Mouse (Mus musculus) spleen, adult 2 months (tissue): ENCODE results near the gene Bcl2. TPM values are rescaled to one million over a fixed set of nuclear protein-coding genes. Genes with fewer than 3 reads are reported as not detected.
"Not testable (repeated sequence)": the region's sequence is repeated elsewhere in the genome, so short reads cannot be mapped to it uniquely, and the experiment has no call there.

ENCODE experiments used
- DNase-seq, 2 experiments: peaks; one replicate each; pipeline versions ENCODE4 v3.0.0 to v3.0.0-alpha.2; 2012 to 2021; ENCODE audit warnings: low spot score in 2 of 2, low read depth in 1 of 2
- H3K27ac ChIP-seq: fragments of 200-500 bp; 2 replicates; pipeline ENCODE4 v1.5.1; 2012; ENCODE audit warnings: low read length, inconsistent platforms; ENCODE audit not compliant: insufficient read depth
- H3K27me3 ChIP-seq: fragments of 200-500 bp; 2 replicates; pipeline ENCODE4 v1.6.1; 2012; ENCODE audit warnings: mild to moderate bottlenecking, moderate library complexity, low read length, inconsistent platforms; ENCODE audit not compliant: control insufficient read depth, insufficient read depth
- H3K36me3 ChIP-seq: fragments of 200-500 bp; 2 replicates; pipeline ENCODE4 v1.6.1; 2012; ENCODE audit warnings: mild to moderate bottlenecking, low read length, inconsistent platforms; ENCODE audit not compliant: control insufficient read depth, insufficient read depth
- H3K4me1 ChIP-seq: fragments of 200-500 bp; 2 replicates; pipeline ENCODE4 v1.6.1; 2011; ENCODE audit warnings: inconsistent platforms; ENCODE audit not compliant: control insufficient read depth, insufficient read depth, insufficient read length
- H3K4me3 ChIP-seq: fragments of 200-500 bp; 2 replicates; pipeline ENCODE4 v1.5.1; 2011; ENCODE audit warnings: mild to moderate bottlenecking, inconsistent platforms; ENCODE audit not compliant: insufficient read depth, insufficient read length; ENCODE audit errors: extremely low read depth
- CTCF ChIP-seq: fragments of 200-500 bp; IDR thresholded peaks from 2 replicates; pipeline ENCODE4 v1.5.1; 2011; ENCODE audit warnings: mild to moderate bottlenecking, inconsistent platforms; ENCODE audit not compliant: insufficient read depth, insufficient read length, insufficient replicate concordance; ENCODE audit errors: extremely low read depth
- POLR2A ChIP-seq: fragments of 200-500 bp; IDR thresholded peaks from 2 replicates; pipeline ENCODE4 v1.6.1; 2011; ENCODE audit warnings: low read depth, low read length, inconsistent platforms
- WGBS: fragments of 180-500 bp; shearing (Covaris S2); methylation state at CpG from one replicate; pipeline ENCODE4 v1.1.7; 2018; 5-methylcytosine and 5-hydroxymethylcytosine counted together
- polyA plus RNA-seq: library from polyadenylated mRNA; depleted of rRNA; stranded (reverse); fragments of >200 nt; gene quantifications from 2 replicates; pipeline ENCODE4 v1.2.3, GENCODE M21; 2012

Gene Bcl2
- polyA plus RNA-seq, 1 experiment, result 10.6 TPM

DNA sequence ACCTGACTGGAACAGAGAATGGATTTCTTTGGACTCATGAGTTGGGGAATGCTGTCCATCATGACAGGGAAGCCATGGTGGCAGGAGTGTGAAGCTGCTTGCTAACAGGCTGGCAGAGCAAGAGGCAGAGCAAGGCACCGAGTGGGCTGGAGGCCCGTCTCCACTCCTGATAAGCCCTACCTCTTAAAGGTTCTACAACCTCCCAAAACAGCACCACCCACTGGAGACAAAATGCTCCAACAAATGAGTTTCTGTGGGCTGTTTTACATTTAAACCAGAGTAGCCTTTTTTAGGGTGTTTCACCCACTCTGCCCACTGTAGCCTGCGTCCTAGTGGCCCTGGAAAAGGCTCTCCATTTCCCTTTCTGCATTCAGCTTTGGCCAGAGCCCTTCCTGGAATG lies 163.5 kb downstream of the Bcl2 start:
- DNase-seq, result no peak
- 81% methylated on average over 3 of the region's 3 CpGs for WGBS
- Histone ChIP-seq H3K4me1 (peaks cover 47% of the 10 kb centered on the region), H3K36me3 (no peaks in the 10 kb centered on the region), H3K27ac (0 out of 2 replicates have a peak overlapping the region, but pooled peaks have one; percentile 6), H3K27me3 (no peaks in the 10 kb centered on the region), H3K4me3 (no peak overlapping the region)
- TF ChIP-seq CTCF, result no peak
- TF ChIP-seq POLR2A, result no peak

DNA sequence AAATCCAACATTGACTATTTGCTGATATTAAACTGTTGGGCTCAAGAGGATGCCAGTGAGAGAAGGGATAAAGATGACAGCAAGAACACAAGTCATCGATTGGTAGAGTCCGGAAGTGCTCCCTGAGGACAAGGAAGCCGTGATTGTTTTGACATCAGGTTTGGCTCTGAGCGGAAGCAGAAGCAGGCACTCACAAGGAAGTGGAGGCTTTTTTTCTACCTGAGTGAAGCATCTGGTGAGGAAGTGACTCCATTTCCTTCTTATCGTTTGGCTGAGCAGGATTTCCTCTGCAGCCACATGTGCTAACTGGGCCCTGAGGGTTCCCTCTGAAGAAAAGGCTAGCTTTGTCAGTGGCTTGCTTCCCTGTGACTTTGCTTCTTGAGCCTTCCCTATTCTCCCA lies 165.0 kb downstream of the Bcl2 start:
- TF ChIP-seq CTCF (no peak), POLR2A (no peak; the same call in 1 of the 2 replicates)
- Histone ChIP-seq H3K4me3 (no peak overlapping the region), H3K36me3 (no peaks in the 10 kb centered on the region), H3K27ac (peak overlapping the region; percentile 86), H3K27me3 (no peaks in the 10 kb centered on the region), H3K4me1 (peaks cover 43% of the 10 kb centered on the region)
- DNase-seq, result peak; percentile 49 to 53
- WGBS, result 16% methylated on average over 5 of the region's 5 CpGs

DNA sequence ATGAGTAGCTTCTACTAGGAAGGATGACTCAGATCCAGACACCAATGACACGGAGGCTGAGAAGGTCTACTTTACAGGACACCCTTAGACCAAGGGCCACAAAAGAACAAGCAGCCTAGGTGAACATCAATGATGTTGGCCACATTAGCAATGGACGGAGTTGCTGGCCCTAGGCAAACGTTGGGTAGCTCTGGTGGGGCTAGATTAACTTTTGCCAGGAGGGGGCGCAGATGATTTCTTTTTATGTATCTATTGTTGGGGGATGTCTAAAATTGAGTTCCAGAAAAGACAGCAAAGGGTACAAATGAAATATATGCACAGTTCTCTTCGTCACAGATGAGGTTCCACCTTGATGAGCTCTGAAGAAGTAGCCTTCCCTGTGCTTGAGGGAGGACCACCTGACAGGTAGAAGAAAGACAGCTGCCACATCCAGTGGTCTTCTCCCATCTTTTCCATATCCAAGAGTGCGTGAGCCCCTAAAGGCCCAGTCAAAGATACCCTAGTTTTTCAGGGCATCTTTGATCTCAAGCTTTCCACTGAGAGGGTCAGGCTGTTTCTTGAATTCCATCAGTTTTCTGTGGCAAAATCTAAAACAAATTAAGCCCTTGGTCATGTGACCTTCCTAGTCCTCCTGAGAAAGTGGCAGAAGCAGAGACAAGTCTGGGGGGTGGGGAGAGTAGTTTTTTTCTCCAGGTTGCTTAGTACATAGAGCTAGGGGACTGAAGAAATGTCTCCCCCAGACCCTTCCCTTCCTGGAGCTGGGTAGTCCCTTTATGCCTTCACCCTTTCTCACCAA lies 169.1 kb downstream of the Bcl2 start:
- 51% methylated on average over 6 of the region's 6 CpGs for WGBS
- Histone ChIP-seq H3K27me3 (no peaks in the 10 kb centered on the region), H3K4me1 (peaks cover 24% of the 10 kb centered on the region; the same call in 1 of the 2 replicates), H3K4me3 (no peak overlapping the region), H3K27ac (no peak overlapping the region), H3K36me3 (peaks cover 6% of the 10 kb centered on the region)
- TF ChIP-seq POLR2A (no peak), CTCF (peak; percentile 18; the same call in 1 of the 2 replicates)
- peak; percentile 40 to 76 for DNase-seq

DNA sequence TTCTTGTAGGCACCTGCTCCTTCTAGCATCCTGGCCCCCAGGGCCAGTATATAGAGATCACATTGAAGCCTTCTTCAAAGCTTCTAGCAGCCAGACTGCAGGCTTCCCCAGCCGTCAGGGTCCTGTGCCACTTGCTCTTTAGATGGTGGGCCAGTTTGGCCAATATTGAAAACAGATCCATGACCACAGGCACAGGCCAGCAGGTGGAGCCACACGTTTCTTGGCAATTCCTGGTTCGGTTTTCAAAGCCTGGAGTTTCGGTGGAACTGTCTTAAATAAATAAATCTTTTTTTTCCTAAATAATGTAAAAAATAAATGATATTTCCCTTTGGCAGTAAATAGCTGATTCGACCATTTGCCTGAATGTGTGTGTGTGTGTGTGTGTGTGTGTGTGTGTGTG lies 171.3 kb downstream of the Bcl2 start:
- no peak overlapping the region for H3K4me3 ChIP-seq
- no peak for DNase-seq
- no peaks in the 10 kb centered on the region for H3K27me3 ChIP-seq
- H3K27ac ChIP-seq, result no peak overlapping the region
- peaks cover 7% of the 10 kb centered on the region; the same call in 1 of the 2 replicates for H3K4me1 ChIP-seq
- TF ChIP-seq CTCF, result peak; percentile 35; the same call in 1 of the 2 replicates
- no peak for TF ChIP-seq POLR2A
- peaks cover 6% of the 10 kb centered on the region for H3K36me3 ChIP-seq
- 78% methylated on average over 5 of the region's 5 CpGs for WGBS

DNA sequence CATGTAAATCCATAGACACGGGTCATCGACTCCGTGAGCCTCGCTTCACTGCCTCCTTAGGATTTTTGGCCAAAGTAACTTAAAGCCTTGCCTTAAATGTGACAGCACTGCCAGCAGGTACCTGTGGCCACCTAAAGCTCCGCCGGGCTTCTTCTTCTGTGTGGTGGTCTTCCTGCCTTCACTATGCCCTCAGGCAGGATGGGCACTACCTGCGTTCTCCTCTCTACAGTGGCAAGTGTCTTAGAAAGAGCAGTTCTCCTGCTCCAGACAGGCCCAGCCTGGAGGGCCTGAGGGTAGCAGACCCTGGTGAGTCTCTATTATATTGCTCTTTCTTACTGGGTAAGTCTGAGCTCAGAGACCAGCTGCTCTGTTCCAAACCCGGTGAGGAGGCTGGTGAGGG lies 172.2 kb downstream of the Bcl2 start:
- Histone ChIP-seq H3K4me3 (no peak overlapping the region), H3K4me1 (peaks cover 3% of the 10 kb centered on the region; the same call in 1 of the 2 replicates), H3K27ac (no peak overlapping the region), H3K27me3 (no peaks in the 10 kb centered on the region), H3K36me3 (peaks cover 6% of the 10 kb centered on the region)
- TF ChIP-seq CTCF, result no peak
- TF ChIP-seq POLR2A, result no peak
- 89% methylated on average over 8 of the region's 8 CpGs for WGBS
- DNase-seq, result no peak

DNA sequence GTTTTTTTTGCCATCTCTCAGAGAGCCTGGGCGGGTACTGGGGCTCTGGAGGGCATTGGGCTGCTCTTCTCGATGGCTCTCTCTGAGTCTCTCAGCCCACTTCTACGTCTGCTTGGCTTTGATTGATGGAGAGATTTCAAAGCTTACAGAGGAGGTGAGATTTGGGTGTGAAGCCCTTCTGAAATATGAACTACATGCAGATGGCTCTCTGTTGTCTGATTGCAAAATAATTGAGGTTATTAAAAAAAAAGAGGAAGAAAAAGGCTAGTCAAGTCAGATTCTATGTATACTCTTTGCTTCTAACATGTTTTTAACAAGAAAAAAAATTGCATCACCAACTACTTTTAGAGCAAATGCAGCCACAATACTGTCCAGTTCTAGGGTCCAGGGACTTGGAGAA lies 173.9 kb downstream of the Bcl2 start:
- peaks cover 6% of the 10 kb centered on the region for H3K36me3 ChIP-seq
- H3K4me3 ChIP-seq, result no peak overlapping the region
- no peaks in the 10 kb centered on the region for H3K27me3 ChIP-seq
- peaks cover 2% of the 10 kb centered on the region; the same call in 1 of the 2 replicates for H3K4me1 ChIP-seq
- TF ChIP-seq CTCF (no peak), POLR2A (no peak)
- no peak overlapping the region for H3K27ac ChIP-seq
- 80% methylated on average over 3 of the region's 3 CpGs for WGBS
- no peak for DNase-seq

DNA sequence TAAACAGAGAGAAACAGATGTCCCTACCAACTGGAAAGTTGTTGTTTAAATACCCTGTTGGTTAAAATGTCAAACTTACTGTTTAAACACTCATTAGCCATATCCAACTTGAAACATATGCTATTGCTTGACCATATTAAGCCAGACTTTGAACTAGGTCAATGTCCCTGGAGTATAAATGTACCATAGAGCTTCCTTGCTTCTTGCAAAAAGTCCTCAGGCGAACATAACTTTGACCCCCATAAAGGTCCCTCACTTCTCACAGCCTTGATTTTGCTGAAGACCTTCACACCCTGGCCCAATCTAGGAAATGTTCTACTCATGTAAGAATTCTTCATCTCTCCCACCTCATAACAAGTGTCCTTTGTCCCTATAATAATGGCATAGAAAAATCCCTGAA lies 175.0 kb downstream of the Bcl2 start:
- Histone ChIP-seq H3K27ac (no peak overlapping the region), H3K36me3 (peaks cover 6% of the 10 kb centered on the region), H3K4me1 (no peaks in the 10 kb centered on the region), H3K4me3 (no peak overlapping the region), H3K27me3 (no peaks in the 10 kb centered on the region)
- WGBS, result 88% methylated on average over 1 of the region's 1 CpGs
- no peak for TF ChIP-seq POLR2A
- TF ChIP-seq CTCF, result no peak
- no peak for DNase-seq

DNA sequence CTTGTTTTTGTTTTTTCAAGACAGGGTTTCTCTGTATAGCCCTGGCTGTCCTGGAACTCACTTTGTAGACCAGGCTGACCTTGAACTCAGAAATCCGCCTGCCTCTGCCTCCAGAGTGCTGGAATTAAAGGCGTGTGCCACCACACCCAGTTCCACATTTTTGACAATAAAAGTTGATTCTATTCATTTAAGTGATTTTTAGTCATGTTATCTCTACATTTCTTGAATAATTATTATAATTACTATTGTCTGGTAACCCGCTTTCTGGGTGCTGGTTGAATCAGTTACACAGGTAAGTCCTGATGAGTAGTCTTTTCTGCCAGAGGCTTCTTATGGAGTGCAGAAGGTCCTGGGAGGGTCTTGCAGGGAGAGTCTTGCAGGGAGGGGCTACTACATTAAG lies 179.2 kb downstream of the Bcl2 start:
- H3K27ac ChIP-seq, DNase-seq, H3K36me3 ChIP-seq, H3K4me1 ChIP-seq, H3K27me3 ChIP-seq, H3K4me3 ChIP-seq: not testable (repeated sequence)
- WGBS, result 91% methylated on average over 3 of the region's 3 CpGs
